Mouse (Mus musculus) embryo, embryonic 9.5 days (tissue): ENCODE data around the gene Cckbr.

Experiments used
- DNase-seq: peaks from one replicate; pipeline ENCODE4 v3.0.0-alpha.2; 2017; ENCODE audit errors: extremely low spot score

Gene Cckbr

DNA sequence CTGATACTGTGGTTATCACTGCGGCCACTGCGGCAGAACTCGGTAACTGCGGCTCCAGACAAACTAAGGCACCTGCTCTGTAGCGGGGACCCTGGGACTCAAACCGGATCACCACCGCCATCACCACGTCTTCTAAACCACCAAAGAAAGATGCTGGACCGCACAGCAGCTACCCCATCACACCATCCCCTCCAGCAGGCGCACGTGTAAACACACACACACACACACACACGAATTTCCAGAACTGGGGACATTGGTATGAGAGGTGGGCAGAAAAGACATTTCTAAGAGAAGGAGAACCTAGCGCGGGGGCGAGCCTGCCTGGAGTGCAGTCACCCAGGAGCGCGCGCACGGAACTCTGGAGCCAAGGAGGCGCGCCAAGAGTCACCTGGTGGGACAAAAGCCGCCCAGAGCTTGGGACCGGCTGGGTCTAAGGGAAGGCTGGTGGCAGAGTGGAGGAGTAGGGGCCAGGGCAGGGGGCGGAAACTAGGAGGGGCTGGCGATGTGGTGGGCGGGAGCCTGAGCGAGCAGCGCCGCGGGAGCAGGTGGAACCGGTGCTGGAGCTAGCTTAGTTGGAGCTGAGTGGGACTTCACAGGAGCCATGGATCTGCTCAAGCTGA is at the start of gene Cckbr:
TSS of gene Cckbr (plus strand) at position 308 of the 620 bp plus-strand sequence.
- no peak for DNase-seq

DNA sequence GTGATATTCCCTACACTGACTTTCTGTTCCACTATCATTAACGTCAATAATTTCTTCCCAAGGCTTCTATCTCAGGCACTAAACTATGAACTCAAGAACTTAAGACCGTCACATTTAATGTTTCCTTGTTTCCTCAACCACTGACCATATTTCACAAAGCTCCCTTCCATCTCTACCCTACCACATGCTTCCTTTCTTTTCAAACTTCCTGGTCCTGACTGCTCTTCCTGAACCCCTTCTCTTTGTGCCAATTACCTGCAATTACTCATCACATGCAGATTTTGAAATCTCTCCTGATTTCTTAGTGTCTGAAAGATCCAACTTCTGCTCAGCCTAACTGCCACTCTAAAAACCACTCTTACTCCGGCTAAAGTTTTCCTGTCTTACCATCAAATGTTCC is 45.2 kb upstream of the Cckbr start:
- no peak for DNase-seq

DNA sequence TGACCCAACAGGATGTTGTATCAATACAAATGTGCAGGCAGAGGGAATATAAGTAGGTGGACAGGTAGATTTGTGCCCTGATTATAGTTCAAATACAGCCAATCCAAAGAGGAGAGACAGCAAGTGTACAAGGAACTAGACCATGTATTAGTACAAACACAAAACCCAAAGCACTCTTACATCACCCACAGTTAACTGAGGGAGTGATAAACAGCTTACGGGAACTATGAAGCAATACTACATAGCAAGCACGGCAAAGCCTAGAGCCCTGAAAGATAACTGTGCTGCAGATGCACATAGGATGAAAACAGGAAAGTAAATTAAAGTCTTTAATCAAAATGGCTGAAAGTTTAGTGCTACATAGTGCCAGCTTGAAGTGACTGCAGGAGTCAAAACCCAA is 37.8 kb upstream of the Cckbr start:
- DNase-seq = no peak

DNA sequence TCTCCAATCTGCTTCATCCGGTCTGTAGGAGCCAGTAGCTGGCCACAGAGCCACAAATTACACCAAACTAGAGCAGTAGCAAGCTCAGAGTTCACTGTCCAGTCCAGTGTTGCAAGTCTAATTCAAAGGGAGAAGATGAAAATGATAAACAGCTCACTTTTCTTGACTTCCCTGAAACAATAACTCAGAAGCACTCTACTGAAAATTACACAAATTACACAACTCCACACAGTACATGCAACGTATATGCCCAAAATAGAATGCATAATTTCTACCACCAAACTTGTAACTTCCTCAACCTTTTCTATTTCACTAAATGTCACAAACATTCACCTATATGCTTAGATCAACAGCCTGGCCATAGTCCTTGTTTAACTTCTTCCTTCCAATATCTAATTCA is 35.3 kb upstream of the Cckbr start:
- no peak for DNase-seq

DNA sequence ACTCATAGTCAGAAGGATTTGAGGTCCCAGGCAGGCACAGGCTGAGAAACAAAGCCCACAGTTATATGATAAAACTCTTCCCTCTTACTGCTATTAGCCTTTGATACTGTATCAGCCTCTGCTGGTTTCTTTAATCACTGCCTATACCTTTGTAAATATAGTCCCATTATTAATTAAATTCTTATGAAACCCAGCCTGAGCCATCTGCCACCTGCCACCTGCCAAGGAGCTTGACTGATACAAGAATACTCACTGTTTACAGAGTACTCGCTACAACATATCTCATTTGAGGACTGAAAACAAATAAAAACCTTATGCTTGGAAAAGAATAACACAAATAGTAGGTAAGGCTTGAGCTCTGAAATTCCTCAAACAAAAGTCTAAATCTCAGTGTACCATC is 30.9 kb upstream of the Cckbr start:
- no peak for DNase-seq

DNA sequence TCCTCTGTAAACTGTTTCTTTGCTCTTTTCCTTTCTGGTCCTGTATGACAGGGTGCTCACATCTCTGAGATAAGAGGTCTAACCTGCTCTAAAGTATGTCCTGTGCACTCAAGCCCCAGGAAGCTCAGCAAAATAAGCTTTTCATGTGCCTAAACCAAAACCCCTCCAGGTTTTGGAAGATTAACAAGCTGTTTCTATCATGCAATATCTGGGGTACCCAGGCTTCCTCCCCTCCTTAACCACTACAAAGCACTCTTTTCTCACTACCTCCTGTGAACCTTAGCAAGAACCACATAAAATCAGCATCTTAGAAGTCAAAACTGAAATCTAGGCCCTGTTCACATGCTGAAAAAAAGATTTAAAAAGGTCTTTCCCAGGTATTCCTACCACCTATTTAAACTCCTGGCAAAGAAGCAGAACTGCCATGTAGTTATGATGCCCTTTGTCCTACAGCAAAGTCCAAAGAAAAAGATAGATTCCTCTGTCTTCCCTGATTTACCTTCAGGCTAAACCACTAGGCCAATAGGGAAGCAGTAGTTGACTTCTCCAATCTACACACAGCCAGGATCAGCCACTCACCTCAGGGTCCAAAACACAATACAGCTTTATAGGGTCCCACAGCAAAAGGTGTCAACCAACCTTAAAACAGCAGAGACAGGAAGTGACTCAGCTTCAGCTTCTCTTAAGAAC is 30.3 kb upstream of the Cckbr start:
- no peak for DNase-seq

DNA sequence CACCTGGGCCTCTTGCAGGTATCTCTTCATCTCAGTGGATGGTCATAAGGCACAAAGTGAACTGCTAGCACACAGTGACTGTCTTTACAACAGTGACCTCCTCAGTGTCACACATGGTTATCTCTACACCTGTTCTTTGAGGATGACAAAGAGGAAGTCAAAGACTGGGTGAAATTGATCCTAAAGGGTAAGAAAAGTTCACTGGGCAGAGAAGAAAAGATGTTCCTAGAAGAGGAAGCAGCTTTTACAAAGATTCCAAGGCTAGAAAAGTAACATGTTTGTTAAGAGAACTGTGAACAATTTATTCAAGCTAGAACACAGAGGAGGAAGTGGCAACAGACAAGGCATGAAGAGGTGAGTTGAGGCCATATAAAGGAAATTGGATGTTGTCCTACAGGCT is 29.4 kb upstream of the Cckbr start:
- no peak for DNase-seq

DNA sequence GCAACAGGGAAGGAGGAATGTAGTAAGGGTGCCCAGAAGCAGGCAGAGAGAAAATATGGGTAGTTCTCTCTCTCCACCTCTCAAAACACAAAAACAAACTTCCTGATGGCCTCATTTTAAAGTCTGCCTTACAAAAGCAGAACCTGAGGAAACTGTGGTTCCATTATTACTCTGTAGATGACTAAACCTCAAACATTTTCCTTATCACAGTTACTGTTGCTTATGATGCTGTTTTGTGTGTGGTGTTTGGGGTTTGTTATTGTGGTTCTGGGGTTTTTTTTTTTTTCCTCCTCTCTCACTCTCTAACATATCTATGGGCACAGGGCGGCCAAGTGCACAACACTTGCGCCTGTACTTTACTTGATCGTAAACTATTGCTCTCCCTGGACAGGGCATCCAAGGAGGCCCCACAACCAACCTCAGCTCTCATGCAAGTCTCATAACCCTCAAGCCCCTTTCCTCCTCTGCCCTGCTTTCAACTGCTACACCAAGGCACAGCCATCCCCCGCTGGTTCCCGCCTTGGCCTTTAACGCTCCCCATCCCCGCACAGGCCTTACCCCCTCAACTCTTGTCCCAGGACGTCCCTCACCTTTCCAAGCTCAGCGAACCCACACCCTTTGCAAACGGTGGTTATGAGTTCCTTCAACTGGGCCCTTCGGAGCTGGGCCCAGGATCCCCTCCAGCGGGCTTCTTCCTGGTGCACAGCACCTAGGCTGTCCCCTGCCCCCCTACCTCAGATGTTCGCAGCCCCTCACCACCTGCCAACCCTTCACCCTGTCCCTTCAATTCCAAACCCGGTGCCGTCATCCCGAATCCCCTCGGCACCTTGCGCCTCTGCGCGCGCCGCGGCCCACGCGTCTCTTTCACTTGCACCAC is 26.2 kb upstream of the Cckbr start:
- DNase-seq = no peak

DNA sequence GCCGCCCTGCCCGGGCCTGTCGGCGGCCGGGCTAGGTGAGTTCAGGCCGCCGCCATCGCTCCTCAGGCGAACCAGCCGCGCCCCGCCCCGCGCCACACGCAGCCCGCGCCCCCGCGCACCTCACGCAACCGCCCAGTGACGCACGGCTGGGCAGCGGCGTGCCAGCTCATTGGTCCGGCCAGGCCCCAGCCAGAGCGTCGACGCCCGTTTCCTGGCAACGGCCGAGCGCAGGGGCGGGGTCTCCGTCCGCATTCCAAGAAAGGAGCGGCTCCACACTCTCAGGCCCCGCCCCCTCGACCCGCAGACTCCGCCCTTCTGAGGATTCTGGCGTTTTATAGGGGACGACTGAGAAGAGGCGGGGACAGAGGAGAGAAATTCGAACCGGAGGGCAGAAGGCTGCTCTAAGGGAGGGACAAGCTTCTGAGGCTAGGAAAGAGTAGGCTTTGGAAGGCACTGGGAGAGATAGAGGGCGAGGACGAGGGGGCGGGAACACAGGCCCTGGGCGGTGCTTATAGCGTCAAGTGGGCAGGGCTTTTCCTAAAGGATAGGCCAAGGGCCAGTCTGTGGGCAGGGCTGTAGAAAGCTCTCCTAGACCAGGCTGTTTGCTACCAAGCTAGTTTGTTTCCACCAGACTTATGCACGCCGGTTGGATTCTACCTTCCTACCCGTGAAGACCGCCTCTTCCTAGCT is 25.5 kb upstream of the Cckbr start, which contains the start of gene Fam160a2:
TSS of gene Fam160a2 (minus strand) at position 120 of the 690 bp plus-strand sequence.
- DNase-seq = peak; percentile 100

DNA sequence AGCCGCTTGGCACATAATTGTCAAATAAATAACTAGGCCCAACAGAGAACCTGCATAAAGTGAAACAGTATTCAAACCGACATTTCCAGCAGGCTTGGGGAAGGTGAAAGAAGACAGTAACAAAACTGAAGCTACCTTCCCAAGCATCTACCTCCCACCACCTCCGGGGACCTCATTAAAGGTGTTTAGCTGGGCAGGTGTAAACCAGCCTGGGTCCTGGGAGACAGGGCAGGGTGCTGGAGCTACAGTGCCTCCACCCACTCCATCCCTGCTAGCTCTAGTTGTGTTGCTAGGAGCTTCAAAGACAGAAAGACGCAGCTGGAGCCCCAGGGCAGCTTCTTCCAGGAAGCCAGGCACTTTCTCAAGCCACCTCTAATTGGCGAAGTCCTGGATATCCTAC is 21.3 kb upstream of the Cckbr start, which contains the start of gene Cnga4:
TSS of gene Cnga4 (plus strand) at position 301 of the 400 bp plus-strand sequence.
- DNase-seq = no peak

DNA sequence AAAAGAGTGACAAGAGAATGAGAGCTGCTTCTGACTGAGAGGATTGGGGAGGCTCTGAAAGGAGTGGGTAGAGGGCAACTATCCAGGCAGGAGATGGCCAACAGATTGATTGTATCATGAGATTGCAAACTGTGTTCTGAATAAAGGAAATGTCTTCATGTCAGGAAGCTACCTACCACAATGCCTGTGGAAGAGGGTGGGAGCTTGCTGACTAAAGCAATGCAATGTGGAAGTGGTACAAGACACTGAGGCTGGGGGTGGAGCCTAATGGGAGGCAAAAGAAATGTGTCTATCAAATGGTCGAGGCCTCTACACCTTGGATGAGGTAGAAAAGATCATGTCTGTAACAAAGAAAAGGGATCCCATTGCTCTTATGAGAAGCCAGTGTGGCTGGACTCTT is 19.2 kb upstream of the Cckbr start:
- DNase-seq = no peak

DNA sequence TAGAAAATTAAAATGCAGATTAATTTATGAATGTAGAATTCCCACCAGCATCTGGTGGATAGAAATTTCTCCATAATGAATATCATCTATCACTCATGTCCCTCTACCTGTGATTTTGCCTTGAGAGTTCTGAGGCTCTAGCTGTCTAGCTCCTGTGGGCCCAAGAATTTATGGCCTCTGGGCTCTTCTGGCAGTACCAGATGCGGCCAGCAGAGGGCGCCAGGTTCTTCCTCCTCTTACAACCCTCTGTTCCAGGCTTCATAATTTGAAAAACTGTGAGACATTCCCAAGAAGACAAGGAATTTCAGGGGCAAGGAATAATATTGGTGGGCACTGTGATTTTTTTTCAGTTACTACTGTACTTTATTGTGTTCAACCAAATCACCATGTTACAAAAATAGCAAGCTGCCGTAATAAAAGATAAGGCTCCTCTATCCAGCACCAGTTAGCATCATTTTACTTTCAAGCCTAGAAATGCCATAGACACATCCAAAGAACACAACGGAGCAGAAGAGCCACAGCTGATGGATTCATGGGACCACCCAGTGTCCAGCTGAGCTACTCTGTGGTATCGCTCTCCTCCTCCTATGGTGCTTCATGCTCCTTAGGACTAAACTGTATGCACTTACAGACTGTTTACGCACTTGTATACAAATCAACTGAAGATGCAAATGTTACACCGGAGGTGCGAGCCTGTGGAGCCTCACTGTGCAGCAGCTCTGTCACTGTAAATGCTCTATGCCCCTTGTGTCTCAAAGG is 13.5 kb upstream of the Cckbr start:
- DNase-seq = peak; percentile 66

DNA sequence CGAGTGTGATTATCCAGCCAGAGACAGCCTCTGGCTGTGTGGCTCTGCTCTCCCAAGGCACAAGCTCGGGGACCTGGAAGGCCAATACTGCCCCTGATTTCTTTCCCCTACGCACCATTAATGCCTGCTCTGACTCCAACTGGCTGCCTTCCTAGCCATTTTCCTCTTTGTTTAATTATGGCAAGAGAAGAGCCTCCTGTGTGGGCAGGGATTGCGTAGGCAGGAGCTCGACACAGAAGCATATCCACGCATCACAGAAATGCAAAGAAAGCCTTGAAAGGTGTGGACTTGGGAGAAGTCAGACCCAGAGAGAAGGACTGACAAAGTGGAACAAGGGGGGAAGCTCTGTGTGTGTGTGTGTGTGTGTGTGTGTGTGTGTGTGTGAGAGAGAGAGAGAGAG is 11.1 kb upstream of the Cckbr start:
- DNase-seq = no peak

DNA sequence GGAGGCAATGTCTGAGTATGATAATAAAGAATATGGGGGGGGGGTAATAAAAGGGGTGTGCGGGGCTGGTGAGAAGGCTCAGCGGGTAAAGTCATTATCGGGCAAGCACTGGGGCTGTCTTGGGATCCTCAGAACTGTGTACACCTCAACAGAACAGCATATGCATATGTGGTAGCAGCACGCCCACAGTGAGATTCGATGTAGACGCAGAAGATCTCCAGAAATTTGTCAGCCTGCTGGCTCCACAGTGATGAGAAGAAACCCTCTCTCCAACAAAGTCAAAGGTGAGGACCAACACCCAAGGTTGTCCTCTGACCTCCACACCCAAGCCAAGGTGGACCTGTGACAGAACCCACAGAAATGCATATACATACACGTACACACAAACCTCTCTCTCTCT is 9.0 kb upstream of the Cckbr start:
- DNase-seq = no peak

DNA sequence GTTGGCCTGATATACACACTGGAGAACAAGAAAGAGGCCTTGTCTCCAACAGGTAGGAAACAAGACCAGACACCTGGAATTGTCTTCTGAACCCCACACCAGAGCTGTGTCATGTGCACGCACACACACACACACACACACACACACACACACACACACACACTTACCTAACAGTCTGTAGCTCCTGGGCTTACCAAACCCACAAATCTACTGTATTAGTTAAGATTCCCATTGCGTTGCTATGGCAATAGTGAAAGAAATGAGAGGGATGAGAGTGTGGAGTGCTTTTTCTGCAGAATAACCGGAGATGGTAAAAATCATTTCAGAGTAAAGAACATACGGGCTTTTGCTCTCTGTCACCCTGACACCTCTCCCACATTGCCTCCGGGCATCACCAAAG is 7.4 kb upstream of the Cckbr start:
- no peak for DNase-seq

DNA sequence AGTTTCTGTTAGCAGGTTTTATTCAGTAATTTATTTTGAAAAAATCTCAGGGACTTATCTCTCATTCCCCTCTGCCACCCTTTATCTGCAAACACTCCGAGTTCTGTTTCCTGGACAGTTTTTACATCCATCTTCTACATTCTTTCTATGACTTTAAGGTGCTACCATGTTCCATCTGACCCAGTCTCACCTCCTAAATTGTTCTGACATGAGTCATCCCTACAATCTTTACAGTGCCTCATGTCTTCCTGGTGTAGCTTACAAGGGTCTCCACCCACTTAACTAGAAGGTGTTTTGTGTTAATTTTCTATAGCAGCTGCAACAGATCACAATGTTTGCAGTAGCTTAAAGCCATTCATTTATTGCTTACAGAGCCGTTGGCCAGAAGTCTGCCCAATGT is 4.6 kb upstream of the Cckbr start:
- no peak for DNase-seq

DNA sequence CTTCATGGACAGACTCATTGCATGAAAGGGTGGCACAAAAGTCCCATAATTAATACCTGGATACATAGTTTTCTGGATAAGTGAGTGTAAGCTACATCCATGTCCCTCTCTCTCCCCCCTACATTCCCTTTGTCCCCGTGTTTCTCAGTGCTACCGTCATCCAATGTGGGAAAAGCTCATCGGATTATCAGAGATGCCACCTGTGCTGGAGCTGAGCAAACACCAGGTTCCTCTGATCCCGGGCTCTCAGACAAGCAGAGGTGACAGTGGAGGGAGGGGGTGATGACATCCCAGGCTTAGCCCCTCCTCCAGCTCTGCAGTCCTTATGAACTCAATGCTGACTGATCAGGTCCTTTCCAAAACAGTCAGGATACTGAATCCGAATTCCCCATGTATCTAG is 1.2 kb upstream of the Cckbr start:
- no peak for DNase-seq

DNA sequence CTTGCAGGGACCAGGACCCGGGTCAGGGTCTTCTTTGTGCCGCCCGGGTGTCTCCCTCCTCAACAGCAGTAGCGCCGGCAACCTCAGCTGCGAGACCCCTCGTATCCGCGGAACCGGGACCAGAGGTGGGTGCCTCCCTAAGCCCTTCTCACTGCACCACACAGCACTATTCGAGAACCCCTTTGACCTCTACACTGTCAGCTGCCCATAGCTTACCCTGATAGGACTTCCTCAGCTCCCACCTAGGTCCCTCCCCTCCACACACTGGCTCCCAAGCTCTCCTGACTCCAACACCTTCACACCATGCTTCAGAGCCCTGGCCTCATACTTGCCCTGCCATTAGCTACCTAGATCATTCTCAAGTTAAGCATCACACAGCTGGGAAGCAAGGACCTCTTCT is 520 bp downstream of the Cckbr start:
- DNase-seq = peak; percentile 34

DNA sequence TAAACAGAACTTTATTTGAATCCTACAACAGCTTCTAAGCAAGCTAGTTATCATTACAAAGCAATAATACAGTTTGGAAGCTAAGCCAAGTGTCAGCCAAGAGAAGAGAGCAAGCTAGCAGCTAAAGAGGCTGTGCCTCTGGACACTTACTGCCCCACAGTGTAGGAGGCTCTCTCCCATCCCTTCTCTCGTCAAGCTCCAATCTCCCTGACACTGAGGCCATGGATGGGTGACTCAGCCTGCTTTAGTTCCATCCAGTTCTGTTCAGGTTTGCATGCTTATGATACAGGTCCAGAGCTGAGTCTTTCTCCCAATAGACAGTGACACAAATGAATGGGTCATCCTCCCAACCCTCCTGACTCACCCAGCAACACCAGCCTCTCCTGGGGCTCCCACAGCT is 6.5 kb downstream of the Cckbr start:
- no peak for DNase-seq

DNA sequence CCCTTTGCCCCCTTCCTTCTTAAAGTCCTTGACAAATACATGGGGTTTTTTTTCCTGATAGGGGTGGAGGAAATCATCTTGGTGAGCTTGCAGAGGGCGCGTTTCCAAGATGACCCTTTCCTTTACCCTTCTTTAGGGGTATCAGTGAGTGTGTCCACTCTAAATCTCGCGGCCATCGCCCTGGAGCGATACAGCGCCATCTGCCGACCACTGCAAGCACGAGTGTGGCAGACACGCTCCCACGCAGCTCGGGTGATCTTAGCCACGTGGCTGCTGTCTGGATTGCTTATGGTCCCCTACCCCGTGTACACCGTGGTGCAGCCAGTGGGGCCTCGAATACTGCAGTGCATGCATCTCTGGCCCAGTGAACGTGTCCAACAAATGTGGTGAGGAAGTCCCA is 8.3 kb downstream of the Cckbr start:
- DNase-seq = no peak

DNA sequence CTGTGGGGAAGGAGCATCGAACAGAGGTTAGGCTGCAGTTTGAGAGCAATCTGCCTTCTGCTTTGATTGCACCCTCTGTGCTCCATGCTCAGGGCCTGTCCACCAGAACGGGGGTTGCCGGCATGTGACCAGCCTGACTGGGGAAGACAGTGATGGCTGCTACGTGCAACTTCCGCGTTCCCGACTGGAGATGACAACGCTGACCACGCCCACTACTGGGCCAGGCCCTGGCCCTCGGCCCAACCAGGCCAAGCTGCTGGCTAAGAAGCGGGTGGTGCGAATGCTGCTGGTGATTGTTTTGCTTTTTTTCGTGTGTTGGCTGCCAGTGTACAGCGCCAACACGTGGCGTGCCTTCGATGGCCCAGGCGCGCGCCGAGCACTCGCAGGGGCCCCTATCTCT is 9.3 kb downstream of the Cckbr start:
- no peak for DNase-seq
